Mouse (Mus musculus) left cerebral cortex, adult 11 months (tissue): Measurements from ENCODE around the gene Acot2.
"Not testable (repeated sequence)": the region's sequence is repeated elsewhere in the genome, so short reads cannot be mapped to it uniquely, and the experiment has no call there.

Experiments
- DNase-seq: peaks from one replicate; pipeline ENCODE4 v3.0.0; 2022; ENCODE audit warnings: low spot score

The Acot2 gene

DNA sequence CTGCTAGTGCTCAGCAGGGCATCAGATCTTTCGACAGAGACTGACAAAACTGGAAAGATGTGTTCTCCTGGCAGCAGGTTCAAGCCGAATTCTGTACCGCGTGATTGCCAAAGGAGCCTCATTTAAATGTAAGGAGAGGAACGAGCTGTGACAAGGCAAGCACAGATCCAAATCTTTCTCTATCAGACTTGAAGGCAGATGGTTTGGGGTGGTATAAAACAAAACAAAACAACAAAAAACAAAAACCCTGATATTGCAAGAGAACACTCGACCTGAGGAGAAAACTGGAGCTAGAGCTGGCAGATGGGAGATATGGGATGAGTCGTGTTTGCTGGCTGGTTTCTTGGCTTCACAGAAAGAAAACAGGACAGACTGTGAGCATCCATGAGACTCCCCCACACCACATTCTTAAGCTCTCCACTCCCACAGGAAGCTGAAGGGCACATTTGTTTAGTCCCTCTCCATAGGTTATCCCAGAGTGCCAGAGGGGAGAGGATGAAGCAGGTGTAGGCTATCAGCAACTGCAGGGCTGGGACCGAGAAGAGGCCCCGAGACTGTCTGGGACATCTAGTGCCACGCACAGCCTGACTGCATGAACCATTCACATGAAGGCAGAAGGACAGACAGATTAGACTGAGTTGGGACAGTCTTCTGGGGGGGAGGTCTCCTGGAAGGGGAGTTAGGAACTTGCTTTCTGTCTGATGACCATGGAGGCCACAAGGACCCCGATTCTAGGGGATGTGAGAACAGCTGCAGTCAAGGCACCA is 10.9 kb downstream of the Acot2 start:
- no peak for DNase-seq

- DNase-seq = not testable (repeated sequence)
Observed at GRCm38 (mm10) chr12:83999237-83999636, 11.6 kb downstream of the Acot2 start.

GRCm38 (mm10) chr12:84000418-84000817 is 12.8 kb downstream of the Acot2 start:
- DNase-seq = no peak

DNA sequence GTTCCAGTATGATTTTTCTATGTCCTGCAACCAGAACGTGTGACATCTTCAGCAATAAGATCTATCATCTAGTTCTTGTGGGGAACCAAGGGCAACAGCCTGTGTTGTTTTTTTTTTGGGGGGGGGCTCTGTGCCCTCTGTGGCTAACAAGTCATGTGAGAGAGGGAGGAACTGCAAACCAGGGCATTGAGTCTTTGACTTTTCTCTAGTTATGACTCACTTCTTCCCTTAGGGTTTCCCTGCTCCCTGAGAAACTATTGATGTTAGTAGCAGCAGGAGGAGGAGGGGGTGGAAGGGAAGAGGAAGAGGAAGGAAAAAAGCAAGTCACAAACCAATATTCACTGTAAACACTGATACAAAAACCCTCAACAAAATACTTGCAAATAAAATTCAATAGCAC is 16.2 kb downstream of the Acot2 start:
- no peak for DNase-seq

DNA sequence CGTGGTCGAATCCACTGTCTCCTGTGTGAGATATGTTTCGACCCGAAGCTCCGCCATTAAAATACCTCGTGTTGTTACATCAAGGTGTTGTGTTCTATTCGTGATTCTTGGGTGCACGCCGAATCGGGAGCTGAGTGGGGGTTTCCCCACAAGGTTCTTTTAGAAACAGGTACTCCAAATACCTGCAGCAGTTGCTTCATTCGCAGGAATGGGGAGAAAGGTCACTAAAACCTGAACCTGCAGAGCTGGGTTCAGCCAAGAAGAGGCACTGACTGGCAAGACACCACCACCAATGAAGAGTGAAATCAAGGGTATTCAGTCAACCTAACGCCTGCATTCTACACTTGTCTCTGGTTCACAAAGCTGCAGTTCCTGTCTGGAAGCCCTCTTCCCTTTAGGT is 20.6 kb downstream of the Acot2 start:
- DNase-seq = no peak

DNA sequence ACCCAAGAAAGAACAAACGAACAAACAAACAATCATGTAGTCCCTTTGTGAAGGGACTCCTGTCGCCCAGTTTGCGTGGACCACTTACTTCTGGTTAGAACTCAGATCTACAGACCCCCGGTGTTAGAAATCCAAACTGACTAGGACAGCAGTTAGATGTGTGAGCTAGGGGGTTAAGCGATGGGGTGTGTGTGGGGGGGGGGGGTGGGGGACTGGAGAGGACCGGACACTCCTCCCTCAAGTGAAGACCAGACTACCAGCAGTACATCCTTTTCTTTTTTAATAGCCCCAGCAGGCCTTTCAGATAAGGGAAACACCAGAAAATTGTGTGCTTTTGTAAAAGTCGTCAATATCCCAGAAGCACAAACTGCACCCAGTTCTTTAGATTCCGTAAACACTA is 21.1 kb downstream of the Acot2 start:
- DNase-seq = no peak

GRCm38 (mm10) chr12:84009171-84009965 is 21.7 kb downstream of the Acot2 start, which contains the start of gene Acot1:
Acot1 (plus strand) TSS chr12:84009490.
- DNase-seq = peak; percentile 44

DNA sequence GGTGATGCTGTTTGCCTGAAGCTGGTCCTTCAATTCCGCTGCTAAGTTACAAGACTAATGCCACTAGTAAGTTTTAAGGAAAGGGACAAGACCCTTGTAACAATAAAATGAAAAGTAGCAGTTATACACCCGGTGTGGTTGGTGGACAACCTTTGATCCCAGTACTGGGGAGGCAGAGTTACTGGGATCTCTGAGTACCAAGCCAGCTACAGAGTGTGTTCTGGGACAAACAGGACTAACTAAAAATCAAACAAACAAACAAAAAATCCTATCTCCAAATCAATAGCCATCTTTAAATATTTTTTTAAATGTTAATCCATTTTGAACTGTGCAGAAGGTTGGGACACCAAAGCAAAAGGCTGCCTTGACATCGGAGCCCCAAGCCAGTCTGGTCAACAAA is 22.5 kb downstream of the Acot2 start:
- DNase-seq = no peak

DNA sequence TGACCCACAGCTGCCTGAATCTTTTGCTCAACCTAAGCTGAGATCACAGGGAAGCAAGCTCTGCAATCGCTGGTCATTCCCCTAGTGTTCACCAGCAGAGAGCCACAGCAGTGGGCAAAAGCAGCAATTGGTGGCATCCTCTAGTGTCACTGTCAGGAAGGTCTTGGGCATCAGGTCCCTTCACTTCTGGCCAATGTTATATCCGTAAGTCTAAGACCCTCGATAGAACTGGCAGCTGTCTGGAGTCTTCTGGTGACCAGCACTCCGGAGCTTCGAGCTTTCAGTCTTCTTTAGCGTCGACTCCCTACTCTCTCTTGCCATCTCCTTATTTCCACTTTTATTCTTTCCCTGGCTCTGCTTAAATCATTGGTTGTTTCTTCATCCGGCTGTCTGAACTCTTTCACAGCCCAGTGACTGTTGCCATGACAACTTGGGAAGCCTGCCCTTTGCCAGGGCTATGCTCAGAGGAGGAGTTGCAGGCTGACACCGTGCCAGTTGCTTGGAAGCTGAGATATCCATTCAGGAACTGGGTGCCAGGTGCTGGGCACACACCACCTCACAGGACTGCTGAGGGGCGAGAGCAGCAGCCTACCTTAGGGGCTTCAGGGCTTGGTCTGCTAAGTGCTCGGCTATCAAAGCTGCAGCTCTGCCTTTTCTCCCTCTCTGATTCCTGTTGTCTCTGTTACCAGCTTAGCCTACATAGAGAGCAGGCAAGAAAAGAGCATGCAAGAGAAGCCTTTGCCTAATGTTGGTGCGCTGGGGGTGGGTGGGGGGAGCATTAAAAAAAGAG is 23.8 kb downstream of the Acot2 start:
- DNase-seq = peak; percentile 58

DNA sequence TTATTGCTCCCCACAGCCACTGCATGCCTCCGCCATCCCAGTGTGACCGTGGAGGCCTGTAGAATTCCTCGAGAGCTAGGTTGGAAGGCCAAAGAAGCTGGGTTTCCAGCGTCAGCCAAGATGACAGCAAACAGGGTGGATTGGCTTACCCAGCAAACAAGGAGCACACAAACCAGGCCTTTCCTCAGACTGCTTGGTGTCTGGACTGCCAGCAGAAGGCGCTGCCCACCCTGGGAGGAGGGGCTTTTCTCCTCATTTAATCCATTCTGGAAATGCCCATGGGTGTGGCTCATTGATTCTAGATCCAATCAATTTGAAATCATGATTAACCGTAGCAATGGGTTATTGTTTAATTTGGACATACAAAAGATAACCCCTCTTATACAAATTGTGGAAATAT is 25.5 kb downstream of the Acot2 start:
- no peak for DNase-seq

DNA sequence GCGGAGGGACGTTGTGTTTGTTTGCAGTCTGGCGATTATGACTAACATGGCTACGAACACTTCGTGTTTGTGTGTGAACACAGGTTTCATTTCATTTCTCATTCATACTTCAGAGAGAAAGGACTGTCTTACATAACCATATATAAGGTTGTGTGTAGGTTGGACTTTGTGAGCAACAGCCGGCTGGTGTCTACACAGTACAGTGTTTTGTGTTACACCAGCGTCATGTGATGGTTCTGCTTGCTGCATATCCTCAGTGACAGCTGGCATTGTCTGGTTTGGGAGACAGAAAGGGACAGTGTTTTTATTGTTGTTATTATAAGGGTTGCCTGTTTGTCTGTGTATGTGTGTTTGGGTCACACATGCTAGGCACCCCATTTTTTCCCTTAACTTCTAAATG is 26.0 kb downstream of the Acot2 start:
- no peak for DNase-seq

DNA sequence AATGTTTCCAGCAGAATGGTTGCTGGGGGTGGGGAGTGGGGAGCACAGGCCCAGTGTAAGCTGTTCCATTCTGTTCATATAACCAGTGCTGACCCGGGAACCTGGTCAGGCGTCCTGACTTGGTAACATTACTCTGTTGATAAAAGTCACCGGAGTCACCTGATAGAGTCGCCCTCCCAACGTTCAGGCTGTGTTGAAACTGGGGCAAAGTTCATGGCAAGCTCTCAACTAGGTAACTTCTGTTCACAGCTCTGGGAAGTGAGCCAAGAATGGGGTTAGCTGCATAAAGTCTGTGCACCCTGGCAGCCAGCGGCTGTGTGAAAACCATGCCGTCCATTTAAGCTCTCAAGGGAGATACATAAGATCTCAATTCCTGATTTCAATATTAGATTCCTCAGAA is 32.9 kb downstream of the Acot2 start:
- DNase-seq = not testable (repeated sequence)

DNA sequence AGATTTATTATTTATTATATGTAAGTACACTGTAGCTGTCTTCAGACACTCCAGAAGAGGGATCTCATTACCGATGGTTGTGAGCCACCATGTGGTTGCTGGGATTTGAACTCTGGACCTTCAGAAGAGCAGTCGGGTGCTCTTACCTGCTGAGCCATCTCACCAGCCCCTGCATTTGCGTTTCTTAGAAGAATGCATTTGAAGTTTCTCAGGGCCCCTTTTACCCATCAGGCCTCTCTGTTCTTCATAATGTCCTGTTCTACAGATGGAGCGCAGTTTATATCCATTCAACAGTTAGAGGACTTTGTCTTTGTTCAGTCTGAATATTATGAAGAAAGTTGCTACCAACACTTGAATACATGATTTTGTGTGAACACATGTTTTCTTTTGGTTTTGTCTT is 34.6 kb downstream of the Acot2 start:
- DNase-seq = not testable (repeated sequence)

DNA sequence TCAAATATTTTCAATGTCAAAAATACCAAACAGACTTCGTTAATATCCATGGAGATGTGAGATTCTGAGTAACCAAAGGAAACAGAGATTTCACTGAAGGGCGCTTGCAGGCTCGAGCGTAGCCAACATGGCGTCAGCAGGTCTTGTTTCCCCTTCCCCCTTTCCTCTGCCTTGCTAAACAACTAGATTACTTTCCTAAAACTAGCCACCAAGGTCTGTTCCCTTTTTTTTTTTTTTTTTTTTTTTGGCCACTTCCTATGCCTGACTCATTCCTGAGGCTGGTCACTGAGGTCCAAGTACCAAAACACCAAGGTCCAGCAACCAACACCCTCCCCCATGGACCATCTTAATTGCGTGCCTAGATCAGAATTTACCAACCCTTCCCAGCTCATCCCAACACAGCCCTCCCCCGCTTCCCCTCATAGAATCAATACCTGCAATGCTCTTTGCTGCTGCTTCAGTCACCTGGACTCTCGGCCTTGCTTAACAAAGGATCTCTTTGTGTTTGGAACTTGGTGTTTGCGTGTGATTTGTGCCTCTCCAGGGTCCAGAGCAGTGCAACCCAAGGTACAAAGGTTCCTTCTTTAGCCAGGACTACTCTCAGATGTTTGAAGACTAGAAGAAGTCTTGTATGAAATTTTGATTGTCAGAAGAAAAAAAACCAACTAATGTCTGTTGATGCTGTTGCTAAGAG is 35.5 kb downstream of the Acot2 start:
- DNase-seq = no peak

GRCm38 (mm10) chr12:84025888-84026287 is 38.2 kb downstream of the Acot2 start:
- DNase-seq = no peak

GRCm38 (mm10) chr12:84028328-84028727 is 40.7 kb downstream of the Acot2 start:
- DNase-seq = not testable (repeated sequence)

- DNase-seq = not testable (repeated sequence)
Observed at GRCm38 (mm10) chr12:84029043-84029442, 41.4 kb downstream of the Acot2 start.

- peak; percentile 63 for DNase-seq
Observed at GRCm38 (mm10) chr12:84030659-84031332, 43.1 kb downstream of the Acot2 start.

DNA sequence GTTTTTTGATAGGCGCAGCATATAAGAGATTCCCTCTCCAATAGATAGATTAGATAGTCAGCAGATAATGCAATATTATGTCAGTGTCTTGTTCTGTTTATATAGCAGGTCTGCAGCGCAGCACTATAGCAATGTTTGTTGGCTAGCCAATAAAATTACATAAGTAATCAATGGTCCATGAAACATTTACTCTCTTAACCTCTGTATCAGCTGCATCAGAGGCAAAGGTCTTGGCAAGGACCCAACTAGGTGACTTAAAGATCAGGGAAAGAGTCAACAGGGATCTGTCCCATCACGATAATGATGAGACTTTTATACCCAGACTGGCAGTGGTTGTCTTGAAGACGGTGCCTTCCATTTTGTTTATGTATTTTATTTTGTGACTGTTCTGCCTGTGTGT is 45.2 kb downstream of the Acot2 start:
- no peak for DNase-seq

DNA sequence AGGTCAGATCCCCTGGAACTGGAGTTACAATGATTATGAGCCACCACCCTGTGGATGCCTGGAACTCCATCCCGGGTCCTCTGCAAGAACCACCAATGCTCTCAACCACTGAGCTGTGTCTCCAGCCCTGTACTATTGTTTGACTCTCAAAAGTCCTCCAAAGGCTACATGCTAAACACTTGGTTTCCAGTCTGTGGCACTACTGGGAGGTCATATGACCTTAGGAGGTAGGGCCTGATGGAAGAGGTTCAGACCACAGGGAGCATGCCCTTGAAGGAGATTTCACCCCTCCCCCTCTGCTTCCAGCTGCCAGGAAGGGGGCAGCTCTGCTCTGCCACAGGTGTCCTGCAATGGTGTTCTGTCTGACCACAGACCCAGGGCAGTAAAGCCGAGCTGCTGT is 45.6 kb downstream of the Acot2 start:
- DNase-seq = not testable (repeated sequence)

DNA sequence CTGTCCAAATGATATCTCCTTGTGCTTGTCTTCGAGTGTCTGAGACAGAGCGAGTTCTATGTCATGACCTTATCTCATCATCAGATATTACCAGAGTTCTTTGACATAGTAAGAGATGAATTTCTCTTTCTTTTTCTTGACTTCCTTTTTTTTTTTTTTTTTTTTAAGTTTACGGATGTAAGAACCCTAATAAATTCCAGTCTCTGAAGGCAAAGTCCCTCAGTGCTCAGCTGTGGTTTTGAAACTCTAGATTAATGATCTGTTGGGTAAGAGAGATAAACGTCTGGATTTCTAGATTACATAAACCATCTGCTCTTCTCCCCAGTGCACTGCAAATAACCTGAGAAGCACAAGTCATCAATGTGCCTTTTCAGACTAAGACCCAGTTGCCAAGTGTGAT is 46.4 kb downstream of the Acot2 start:
- DNase-seq = no peak
